Mouse (Mus musculus) frontal cortex, postnatal 25 days (tissue): ENCODE data around the gene Hnrnph1.

Experiments used
- DNase-seq, 2 experiments: peaks; one replicate each; pipeline ENCODE4 v3.0.0; 2022; ENCODE audit warnings: low spot score in 2 of 2

The Hnrnph1 gene

DNA sequence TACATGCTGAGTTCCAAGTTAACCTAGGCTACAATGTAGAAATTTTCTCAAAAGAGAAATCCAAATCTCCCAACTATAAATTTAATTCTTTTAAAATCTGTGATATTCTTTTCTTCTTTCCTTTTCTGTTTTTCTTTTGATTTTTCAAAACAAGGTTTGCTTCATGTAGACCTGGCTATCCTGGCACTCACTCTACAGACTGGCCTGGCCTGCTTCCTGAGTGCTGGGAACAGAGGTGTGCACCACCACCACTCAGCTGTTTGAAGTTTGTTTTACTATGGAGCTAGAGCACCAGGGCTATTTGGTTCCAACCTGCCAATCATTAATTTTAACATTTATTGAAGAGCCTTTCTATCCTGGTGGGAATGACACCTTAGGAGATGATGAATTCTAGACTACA lies 3.7 kb upstream of the Hnrnph1 start:
- DNase-seq = no peak

- DNase-seq = no peak
These were observed 3.2 kb upstream of the Hnrnph1 start for GRCm38 (mm10) chr11:50373621-50374020.

GRCm38 (mm10) chr11:50374286-50375015 lies 2.3 kb upstream of the Hnrnph1 start:
- no peak for DNase-seq

GRCm38 (mm10) chr11:50375421-50375820 lies 1.4 kb upstream of the Hnrnph1 start:
- DNase-seq = no peak

DNA sequence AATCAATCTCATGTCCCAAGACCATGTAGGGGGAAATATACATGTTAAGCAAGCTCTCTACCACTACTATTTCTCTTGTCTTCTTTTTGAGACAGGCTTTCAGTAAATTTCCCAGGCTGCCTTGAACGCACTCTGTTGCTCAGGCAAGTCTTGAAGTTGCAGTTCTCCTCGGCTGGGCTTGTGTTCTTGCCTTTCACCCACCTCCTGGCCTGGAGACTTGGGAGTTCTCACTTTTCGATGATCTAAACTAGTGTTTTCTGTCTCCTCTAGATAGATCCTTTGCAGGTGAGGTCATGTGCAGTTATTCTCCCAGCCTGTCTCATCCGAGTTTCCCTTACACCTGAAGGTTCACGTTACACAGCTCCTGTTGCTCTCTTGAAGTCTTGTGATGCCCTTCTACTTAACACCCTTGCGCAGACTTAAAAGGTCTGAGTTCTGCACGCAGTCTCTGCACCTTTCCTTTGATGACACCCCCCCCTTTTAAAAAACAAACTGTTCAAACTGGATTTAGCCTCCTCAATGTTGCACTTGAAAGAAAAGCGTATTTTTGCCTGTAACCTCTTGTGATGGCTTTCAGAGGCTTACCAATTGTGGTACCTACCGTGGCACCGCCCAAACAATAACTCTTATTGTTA lies 517 bp upstream of the Hnrnph1 start:
- no peak for DNase-seq

GRCm38 (mm10) chr11:50377892-50378684 lies 1.3 kb downstream of the Hnrnph1 start:
- DNase-seq = peak; percentile 58 to 64

DNA sequence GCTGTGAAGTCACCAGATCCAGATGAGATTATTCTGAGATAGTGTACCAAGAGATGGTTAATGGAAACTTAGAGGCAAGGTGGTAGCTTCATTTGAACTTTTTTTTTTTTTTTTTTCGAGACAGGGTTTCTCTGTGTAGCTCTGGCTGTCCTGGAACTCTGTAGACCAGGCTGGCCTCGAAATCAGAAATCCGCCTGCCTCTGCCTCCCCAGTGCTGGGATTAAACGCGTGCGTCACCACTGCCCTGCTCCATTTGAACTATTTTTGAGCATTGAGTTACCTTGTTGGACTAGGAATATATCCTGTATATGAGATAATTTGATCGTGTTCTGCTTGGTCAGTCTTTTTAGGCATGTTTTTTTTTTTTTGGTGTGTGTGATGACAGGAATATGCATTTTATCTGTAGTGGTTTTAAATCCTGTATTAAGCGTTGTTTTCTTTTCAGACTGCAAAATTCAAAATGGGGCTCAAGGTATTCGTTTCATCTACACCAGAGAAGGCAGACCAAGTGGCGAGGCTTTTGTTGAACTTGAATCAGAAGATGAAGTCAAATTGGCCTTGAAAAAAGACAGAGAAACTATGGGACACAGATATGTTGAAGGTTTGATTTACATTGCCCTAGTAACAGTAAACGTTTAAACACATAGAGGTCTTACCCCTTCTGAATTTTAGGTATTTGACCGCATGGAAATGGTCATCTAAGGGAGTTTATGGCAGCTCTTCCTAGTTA lies 2.4 kb downstream of the Hnrnph1 start:
- DNase-seq = no peak

GRCm38 (mm10) chr11:50381311-50381710 lies 4.5 kb downstream of the Hnrnph1 start:
- DNase-seq = no peak

- no peak for DNase-seq
These were observed 10.4 kb downstream of the Hnrnph1 start for GRCm38 (mm10) chr11:50387167-50387679.

DNA sequence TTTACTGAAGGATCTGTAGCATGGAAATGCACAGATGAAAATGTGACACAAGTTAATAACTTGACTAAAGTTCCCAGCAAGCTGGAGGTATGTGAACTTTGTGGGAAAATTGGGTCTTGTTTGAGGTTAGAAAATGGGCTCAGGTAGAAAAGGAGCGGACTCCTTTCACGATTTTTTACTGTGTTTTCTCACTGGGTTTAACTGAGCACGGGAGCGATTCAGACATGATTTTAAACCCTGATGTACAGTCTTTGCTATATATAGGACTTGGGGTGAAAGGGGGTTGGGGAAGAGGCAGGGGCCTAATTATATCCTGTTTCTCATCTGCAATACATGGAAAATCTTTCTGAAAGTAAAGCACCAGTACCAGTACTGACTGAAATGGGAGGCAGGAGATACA lies 10.9 kb downstream of the Hnrnph1 start:
- DNase-seq = no peak

- no peak for DNase-seq
These were observed 11.6 kb downstream of the Hnrnph1 start for GRCm38 (mm10) chr11:50388217-50388929.

GRCm38 (mm10) chr11:50389011-50389410 lies 12.2 kb downstream of the Hnrnph1 start:
- no peak for DNase-seq

DNA sequence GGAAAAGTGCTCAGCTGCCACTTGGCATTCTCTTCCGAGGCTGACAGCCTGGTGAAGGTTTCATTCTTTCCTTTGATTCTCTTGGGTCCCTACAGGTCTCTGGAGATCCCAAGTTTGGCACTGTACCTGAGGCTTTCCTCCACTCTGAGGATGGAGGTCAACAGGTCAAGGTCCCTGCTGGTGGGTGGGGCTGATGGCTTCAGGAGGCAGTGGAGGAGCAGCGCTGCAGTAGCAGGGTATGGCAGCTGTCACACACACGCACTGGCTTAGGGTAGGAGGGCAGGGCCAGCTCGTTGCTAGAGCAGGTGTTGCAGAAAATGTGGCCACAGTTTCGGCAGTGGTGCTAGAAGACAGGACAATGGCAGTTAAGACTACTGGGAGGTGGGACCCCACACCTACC lies 12.8 kb downstream of the Hnrnph1 start:
- DNase-seq = no peak

DNA sequence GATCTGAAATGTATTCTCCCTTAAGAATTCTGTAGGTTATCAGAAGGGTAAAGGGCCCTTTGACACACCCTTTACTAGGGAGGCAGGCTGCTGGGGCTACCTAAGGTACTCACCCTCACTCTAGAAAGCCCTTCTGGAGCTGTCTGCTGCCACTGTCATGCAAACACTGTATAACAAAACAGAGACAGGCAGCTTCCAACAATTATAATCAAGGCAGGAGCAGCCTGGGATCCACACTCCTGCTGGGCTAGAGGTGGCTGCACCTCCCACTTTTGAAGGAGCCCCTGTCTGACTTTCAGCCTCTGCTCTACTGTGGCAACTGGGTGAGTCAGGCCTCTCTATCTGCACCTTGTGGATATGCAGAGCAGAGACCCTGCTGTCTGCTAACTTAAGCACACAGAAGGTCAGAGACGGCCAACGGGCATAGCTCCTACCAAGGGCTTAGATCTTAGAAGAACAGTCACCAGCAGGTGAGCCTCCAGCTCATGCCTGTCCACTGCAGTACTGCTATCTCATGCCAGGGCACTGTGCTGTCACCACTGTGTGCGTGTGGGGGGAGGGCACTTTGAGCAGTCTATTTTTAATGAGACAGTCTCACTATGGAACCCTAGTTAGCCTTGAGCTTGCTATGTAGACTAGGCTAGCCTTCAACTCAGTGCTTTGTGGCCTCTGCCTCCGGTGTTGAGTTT lies 14.6 kb downstream of the Hnrnph1 start:
- DNase-seq = no peak

DNA sequence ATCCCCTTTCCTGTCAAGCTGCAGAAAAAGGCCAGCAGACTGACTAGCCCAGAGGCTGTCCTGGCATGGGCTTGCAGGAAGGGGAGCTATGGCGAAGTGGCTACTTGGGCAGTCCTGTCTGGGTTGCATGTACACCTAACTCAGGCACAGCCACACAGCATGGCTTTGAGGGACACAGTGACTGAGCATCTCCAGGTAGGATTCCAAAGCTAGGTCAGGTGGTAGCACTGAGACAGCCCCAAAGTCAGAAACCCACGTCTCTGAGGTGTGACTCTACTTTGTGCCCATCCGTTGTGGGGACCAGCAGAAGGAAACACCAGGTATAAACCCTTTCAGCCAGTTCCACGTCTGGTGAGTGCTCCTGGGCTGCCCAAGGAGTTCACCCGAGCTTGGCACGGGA lies 16.5 kb downstream of the Hnrnph1 start:
- DNase-seq = no peak

- DNase-seq = no peak
These were observed 17.9 kb downstream of the Hnrnph1 start for GRCm38 (mm10) chr11:50394731-50395130.

DNA sequence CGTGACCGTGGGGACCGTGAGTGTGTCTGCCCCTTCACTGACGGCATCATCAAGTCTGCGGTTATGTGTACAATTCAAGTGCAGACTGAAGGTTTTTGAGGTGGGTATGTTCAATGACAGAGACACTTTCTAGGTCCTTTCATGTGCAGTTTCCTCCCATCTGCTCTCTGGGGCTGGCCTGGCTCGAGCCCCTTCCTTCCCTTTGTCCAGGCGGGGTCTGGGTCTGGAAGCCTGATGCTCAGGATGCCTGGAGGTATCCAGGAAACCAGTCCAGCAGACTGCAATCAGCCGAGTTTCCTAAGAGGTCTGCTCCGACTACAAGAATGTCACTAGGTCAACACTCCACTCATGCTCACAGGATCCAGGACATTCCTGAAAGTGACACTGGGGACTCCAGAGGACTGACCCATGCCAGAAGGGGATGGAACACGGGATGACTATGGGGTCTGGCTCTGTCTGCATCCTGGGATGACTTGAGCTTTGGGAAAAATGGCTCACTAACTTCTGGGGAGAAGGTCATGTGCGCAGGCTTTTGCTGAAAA lies 20.0 kb downstream of the Hnrnph1 start:
- no peak for DNase-seq

- no peak for DNase-seq
These were observed 20.5 kb downstream of the Hnrnph1 start for GRCm38 (mm10) chr11:50397316-50397715.

GRCm38 (mm10) chr11:50398803-50399202 lies 22.0 kb downstream of the Hnrnph1 start:
- DNase-seq = no peak

DNA sequence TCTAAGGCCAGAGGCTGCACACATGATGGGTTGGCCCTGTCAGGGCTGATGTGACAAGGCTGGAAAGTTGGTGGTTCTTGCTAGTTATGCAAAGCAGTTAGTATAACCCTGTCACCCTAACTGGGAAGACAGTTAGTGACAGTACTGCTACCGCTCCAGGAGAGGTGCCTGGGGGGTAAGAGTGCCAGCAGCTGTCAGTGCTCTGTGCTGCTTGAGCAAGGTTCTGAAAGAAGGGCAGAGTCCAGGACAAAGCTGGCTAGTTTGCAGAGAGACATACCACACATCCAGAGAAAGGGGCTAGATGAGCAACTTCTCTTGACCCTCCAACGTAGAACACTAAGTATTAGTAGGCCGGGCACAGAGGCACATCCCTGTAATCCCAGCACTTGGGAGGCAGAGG lies 25.7 kb downstream of the Hnrnph1 start:
- DNase-seq = no peak
